ENCODE assay signal across 9 mouse cellular contexts in the genomic region with DNA sequence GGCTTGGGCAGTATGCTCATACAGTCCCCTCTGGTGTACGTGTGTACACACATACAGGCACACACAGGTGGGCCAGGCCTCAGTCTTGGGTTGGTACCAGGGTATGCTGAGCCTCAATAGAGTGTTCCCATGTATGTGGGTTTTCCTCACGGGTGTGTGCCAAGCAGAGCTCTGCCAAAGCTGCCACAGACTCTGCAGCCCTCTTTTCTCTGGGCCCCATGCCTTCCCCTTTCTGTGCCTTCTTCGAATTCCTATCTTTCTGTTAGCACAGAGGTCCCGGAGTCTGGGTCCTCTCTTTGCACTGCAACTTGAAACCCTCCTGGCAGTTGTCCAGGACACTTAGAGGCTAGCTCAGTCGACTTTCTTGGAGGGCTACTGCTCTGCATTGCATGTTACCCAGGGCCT. TPM values are rescaled to one million over a fixed set of nuclear protein-coding genes. Genes with fewer than 3 reads are reported as not detected.
DNase-seq lines count a peak whose midpoint lies in the region; ATAC-seq lines count a peak whose summit lies in the region.
"Had no signal": no experiment of that assay in that cellular context is flagged by ENCODE, and none has a peak within 500 bp of the region (broad histone marks: within the 10 kb centered on the region; RNA-seq: fewer than 3 reads in every experiment).

No protein-coding gene starts in this region.

- no peaks in the 10 kb centered on the region for H3K27me3 ChIP-seq in kidney, embryonic 14.5 days (ENCODE audit: control insufficient read depth, insufficient read depth, low read length)

- no peak overlapping the region for H3K4me3 ChIP-seq in kidney, embryonic 14.5 days (ENCODE audit: low read length)

- H3K4me2 ChIP-seq in kidney, embryonic 14.5 days (replicated peaks; ENCODE audit: low read depth, low read length), result no peak overlapping the region; the same call in 1 of the 2 replicates

- peaks cover 35% of the 10 kb centered on the region for H3K4me1 ChIP-seq in kidney, embryonic 14.5 days (ENCODE audit: control insufficient read depth, insufficient read depth, low read length)

- H3K27ac ChIP-seq in kidney, embryonic 14.5 days (ENCODE audit: low read depth, low read length), result peak overlapping the region; percentile 74; the same call in 1 of the 2 replicates
- H3K27ac ChIP-seq: liver, embryonic 14.5 days had no signal

- ATAC-seq in kidney, embryonic 14.5 days (ENCODE audit: low FRiP score, low TSS enrichment), result peak; percentile 63

- H3K9me3 ChIP-seq in kidney, embryonic 14.5 days (ENCODE audit: control insufficient read depth, low read length), result no peaks in the 10 kb centered on the region

- no peak overlapping the region for H3K9ac ChIP-seq in kidney, embryonic 14.5 days (ENCODE audit: low read depth, low read length)
- H3K9ac ChIP-seq: liver, embryonic 14.5 days had no signal

- 29% methylated on average over 5 of the region's 5 CpGs for WGBS in kidney, embryonic 14.5 days

- no peaks in the 10 kb centered on the region for H3K36me3 ChIP-seq in kidney, embryonic 14.5 days (ENCODE audit: control insufficient read depth, insufficient read depth, low read length)

- peak; percentile 60 for DNase-seq in urinary bladder, postnatal 14 days (ENCODE audit: low spot score)
- DNase-seq in urinary bladder, adult 18-20 months (ENCODE audit: low spot score in 2 of 2), result no peak
- DNase-seq in gastrocnemius, postnatal 4 days (ENCODE audit: low spot score in 2 of 2), result peak; percentile 51 to 78
- DNase-seq in lung, postnatal 36 days, result peak; percentile 64
- no peak for DNase-seq in thymus, postnatal 36 days
- DNase-seq in cerebellum, adult 18-20 months, result no peak
- no peak for DNase-seq in T-cell, adult 2 months (ENCODE audit: low spot score)

RNA-seq across cellular contexts. Expression of a gene that starts 33.1 kb away (rescaled TPM):
- total RNA-seq in gastrocnemius, postnatal 4 days (2021), result 1 to 10 TPM; 6.1 to 6.2 TPM
- polyA plus RNA-seq in kidney, embryonic 14.5 days (2014; fragmentation: Nextera tagmentation; extraction: Ambion mirVana), result 31.5 and 41.1 TPM in 2 replicates

Comparison
In these comparisons a context has a peak if more than half of its experiments do, and no peak if none do; other contexts are left out.
1. DNase-seq: peak in urinary bladder, postnatal 14 days (single experiment), gastrocnemius, postnatal 4 days (2 of 2) and lung, postnatal 36 days (single experiment); none in urinary bladder, adult 18-20 months (0 of 2), thymus, postnatal 36 days (0 of 2), cerebellum, adult 18-20 months (0 of 2) and T-cell, adult 2 months (single experiment).